Mouse (Mus musculus) heart, postnatal 14 days (tissue): ENCODE measurements around the gene Pbrm1. TPM values are rescaled to one million over a fixed set of nuclear protein-coding genes. Genes with fewer than 3 reads are reported as not detected.
A peak's percentile ranks its signal among the peaks of the same experiment; 100 is the strongest.

Experiments
- DNase-seq, 2 experiments: peaks; one replicate each; pipeline ENCODE4 v3.0.0; 2021 to 2022
- intact Hi-C: fragments of 180-260 bp; cut with DNase I; formaldehyde crosslinking; loops from one replicate; pipeline ENCODE4 v1.15.1; 2025
- long read RNA-seq, 2 experiments: library from polyadenylated mRNA; stranded (forward); transcript quantifications; one replicate each; pipeline ENCODE4 v2.0.0; 2021
- total RNA-seq, 2 experiments: library from RNA; stranded (reverse); gene quantifications; 2 replicates each; pipeline ENCODE4 v1.2.3; 2021

Gene Pbrm1
- total RNA-seq: 10 to 100 TPM; 58.7 to 67.3 TPM
- long read RNA-seq, experiment 1, partial matches to known transcripts: 3 of 6 reads
- long read RNA-seq, experiment 1, other reads (novel, unspliced or antisense): 3 of 6 reads
- long read RNA-seq, experiment 2, partial matches to known transcripts: 8 of 12 reads
- long read RNA-seq, experiment 2, other reads (novel, unspliced or antisense): 4 of 12 reads

DNA sequence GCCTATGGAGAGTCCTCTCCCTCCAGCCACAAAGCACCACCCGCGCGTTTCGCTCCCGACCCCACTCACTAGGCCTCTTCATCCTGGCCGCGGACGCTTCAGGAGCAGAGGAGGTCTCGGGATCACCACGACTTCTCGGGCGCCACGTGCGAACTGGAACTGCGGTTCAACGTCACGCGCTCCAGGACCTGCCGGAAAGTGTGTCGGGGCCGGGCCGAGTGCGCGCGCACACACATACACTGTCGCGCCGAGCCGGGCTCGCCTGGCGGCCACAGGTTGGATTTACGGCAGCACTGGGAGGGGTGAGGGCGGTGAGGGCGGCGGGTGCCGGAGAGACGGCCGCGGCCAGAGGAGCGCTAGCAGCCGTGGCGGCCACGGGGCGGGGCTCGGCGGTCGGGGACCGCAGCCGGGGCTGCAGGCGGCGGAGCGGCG lies at the start of gene Pbrm1, which contains the start of gene Gnl3:
Gene Pbrm1 (plus strand): TSS at position 279 of the 432 bp plus-strand sequence.
Gene Gnl3 (minus strand): TSS at position 293 of the 432 bp plus-strand sequence.
- intact Hi-C loops: loop anchor here (2.0 kb wide), 1 partner anchor 18 kb away; the partner anchor contains the start of genes Glt8d1 and Spcs1
- peak; percentile 97 for DNase-seq

- intact Hi-C loops: no loop called here
- DNase-seq: peak; percentile 10 to 27
These were observed 44.7 kb upstream of the Pbrm1 start for GRCm38 (mm10) chr14:30974204-30974603.

DNA sequence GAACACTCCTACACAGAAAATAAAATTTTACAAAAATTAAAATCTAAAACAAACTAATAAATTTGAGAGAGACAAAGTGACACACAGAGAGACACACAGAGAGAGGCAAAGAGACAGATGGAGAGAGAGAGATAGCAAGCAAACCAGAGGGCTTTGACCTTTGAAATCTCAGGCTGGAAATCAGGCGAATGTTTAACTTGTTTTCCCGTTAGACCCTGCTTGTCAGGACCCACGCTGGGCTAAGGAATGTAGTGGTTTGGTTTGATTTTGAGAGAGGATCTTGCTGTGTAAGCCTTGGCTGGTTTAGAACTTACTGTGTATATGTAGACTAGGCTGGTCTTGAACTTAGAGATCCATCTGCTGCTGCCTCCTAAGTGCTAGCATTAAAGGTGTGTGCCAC lies 42.7 kb upstream of the Pbrm1 start:
- no peak for DNase-seq
- intact Hi-C loops: no loop called here

DNA sequence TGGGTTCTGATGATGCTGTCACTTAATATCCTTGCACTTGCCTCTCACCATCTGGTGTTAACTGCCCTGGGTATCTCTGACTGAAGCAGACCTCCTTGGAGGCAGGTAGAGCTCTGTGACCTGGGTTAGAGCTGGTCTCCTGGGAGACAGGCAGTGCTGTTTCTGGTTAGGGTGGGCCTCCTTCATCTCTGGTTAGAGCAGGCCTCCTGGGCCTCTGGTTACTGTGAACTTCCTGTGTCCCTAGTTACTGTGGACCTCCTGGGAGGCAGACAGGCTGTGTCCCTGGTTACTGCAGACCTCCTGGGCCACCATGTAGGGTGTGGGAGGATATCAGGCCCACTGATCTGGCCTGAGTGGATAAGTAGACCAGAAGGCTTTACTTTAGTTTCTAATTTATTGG lies 22.5 kb upstream of the Pbrm1 start:
- intact Hi-C loops: no loop called here
- DNase-seq: no peak

- intact Hi-C loops: loop anchor here (2.0 kb wide), 2 partner anchors 18 to 50 kb away; partner anchors contain the start of genes Gnl3, Nek4 and Pbrm1
- DNase-seq: no peak
These were observed 18.6 kb upstream of the Pbrm1 start for GRCm38 (mm10) chr14:31000356-31000755.

GRCm38 (mm10) chr14:31000816-31001306 lies 18.1 kb upstream of the Pbrm1 start:
- intact Hi-C loops: loop anchor here (2.0 kb wide), 2 partner anchors 18 to 50 kb away; partner anchors contain the start of genes Gnl3, Nek4 and Pbrm1
- DNase-seq: no peak

DNA sequence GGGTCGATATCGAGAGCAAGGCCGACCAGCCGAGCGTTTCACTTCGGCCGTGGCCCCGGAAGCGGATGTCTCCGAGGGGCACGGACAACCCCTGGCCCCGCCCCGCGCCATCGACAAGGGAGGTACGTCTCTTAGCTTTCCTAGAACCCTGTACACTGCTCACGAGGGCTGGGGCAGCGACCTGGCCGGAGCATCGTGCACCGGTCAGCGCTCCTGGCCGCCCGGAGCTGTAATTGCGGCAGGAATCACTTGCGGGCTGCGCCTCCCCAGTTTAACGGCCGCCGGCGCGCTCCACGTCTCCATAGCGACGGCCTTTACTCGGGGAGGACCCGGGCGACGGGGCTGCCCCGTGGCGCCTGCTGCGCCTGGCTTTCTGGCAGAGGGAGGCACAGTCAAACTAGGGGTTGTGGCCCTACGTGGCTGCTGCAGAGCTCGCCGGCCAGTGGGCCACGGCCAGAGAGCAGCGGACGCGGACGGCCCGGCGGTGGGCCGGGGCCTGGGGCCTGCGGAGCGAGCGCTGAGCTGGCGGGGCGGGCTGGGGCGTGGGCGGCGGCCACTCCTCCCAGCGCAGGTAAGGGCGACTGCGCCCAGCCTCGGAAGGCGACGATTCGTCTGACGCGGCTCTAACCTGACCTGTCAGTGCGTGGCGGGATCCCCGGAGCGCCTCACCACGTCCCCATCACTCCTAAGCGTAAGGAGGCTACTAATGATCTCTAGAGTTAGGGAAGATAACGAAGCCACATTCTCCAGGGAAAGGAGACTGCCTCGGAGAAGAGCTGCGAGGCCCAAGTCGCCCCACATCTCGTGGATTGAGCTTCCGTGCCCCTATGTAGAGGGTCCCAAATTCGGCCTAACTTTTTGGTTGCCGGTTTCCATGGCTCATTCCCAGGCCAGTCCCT lies 17.4 kb upstream of the Pbrm1 start, which contains the start of the genes Glt8d1 and Spcs1:
Gene Glt8d1 (plus strand): TSS at position 94 of the 899 bp plus-strand sequence.
Gene Spcs1 (minus strand): TSS at position 366 of the 899 bp plus-strand sequence.
- intact Hi-C loops: loop anchor here (2.0 kb wide), 2 partner anchors 17 to 51 kb away; partner anchors contain the start of genes Gnl3, Nek4 and Pbrm1
- peak; percentile 87 to 88 for DNase-seq

DNA sequence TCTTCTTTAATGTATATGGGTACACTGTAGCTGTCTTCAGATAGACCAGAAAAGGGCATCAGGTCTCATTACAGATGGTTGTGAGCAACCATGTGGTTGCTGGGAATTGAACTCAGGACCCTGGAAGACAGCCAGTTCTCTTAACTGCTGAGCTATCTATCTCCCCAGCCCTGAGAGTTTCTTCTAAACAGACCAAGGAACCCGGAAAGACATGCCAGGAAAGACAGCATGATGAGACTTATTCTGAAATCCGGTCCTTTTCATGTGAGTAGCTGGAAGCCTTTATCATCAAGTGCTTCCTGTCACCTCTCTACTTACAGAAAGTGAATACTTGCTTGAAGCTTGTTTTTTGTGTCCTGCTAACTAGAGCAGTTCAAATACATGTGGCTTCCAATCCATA lies 14.4 kb upstream of the Pbrm1 start:
- DNase-seq: no peak
- intact Hi-C loops: no loop called here

DNA sequence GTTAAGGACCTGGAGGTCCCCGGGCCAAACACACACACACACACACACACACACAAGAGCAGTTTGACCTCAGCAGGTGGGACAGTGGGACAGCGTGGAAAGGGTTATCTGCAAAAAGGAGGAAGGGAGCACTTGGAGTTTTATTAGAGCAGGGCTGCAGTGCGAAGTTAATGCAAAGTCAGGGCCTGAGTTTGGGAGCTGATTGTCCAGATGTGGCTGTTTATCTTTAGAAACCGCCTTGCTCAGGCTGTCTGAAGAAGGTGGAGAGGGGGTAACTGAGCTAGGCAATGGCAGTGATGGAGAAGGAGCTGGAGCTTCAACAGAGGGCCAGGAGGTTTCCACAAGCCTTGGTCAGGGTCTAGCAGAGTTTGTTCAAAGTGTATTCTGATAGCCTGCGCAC lies 12.2 kb upstream of the Pbrm1 start:
- intact Hi-C loops: no loop called here
- DNase-seq: no peak

DNA sequence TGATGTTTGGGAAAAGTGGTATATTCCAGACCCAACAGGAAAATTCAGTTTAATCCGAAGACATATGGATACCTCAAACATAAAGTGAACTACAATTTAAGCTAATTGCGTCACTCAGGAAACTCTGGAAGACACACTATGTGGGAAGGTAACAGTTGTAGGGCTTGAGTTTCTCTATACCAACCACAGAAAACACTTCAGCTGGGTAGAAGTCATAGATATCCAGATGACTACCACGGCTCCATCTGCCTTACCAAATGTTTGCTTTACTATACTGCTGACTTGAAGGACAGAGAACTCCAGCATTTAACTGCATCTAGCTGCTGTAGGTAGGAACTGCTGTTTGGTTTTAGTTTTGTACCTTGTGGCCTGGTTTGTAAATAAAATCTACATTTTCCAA lies 7.3 kb upstream of the Pbrm1 start:
- intact Hi-C loops: no loop called here
- DNase-seq: no peak

DNA sequence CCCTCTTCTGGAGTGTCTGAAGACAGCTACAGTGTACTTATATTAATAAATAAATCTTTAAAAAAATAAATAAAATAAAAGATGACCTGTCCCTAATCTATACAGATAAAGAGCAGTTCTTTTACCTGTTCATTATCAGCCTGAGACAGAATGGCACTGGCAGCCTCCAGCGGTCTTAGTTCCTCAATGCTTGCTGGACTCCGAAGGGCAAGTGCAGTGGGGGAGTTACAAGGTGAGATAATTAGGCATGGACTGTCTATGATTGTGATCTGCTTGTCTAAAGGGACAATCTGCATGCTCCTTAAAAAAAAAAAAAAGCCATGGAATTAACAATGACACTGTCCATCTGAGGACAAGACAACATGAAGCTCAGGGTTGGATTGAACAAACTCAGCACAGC lies 5.0 kb upstream of the Pbrm1 start:
- DNase-seq: no peak
- intact Hi-C loops: no loop called here

DNA sequence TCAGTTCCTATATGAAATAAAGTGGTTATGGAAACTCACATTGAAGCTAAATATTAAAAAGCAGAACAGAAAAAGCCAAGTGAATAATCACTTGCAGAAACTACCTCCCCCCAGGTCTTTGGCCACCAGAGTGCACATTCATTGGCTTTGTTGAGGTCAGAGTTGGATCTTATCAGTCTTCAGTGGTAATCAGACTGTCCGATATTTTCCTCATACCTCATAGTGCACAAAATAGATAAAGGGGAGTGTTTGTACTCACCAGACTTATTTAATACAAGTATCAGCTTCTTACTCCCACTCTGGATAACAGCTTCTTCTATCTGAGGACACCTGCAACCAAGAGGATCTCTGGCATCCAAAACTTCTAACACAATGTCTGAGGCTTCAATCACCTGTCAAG lies 2.9 kb upstream of the Pbrm1 start:
- intact Hi-C loops: no loop called here
- no peak for DNase-seq

DNA sequence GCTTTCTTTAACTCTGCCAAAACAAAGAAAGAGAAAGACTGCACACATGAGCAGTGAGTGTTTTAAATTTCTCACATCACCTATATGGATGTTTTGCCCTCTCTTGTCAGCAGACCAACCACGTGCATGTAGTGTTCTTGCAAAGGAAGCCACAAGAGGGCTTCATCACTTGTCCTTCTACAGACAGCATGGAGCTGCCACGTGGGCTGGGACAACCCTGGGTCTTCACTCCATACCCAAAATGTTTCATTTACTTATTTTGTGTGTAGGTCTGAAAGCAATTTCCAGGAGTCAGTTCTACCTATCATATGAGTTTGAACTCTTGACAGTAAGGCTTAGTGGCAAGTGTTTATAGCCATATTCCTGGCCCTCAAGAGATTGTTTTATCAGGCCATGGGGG lies 1.1 kb upstream of the Pbrm1 start:
- intact Hi-C loops: loop anchor here (2.0 kb wide), 1 partner anchor 17 kb away; the partner anchor contains the start of genes Glt8d1 and Spcs1
- DNase-seq: no peak

DNA sequence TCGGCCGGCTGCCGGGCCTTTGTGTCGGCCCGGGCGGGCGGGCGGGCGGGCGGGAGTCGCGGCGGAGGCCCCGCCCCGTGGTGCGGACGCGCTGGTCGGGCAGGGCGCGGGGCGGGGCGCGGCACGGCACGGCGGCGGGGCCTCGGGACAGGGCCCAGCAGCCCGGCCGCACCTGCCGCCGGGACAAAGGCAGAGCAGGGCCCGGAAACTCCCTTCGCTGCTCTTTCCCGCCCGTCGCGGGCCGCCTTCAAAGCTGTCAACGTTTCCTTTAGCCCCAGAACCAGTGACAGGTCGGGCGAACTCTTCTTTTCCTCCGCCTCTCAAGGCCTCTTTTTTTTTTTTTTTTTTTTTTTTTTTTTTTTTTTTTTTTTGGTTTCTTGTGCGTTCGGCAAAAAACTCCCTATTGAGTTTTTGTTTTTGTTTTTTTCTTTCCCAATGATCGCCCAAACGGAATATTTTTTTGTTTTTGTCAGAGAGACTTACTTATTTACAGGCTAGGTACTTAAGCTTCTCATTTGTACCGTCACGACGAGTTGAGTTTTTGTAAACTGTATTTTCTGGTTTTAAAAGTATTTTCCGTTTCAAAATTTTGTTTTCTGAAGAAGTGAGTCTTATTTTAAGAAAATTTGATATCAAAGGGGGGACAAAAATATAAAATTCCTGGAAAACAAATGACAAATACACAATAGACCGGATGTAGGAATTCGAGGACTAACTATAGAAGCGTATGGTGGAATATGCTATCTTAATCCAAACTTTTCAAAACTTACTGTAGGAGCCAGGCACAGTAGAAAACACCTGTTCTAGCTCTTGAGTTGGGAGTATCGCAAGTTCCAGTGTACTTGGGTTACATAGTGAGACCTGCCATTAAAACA lies 630 bp downstream of the Pbrm1 start:
- peak; percentile 83 to 90 for DNase-seq
- intact Hi-C loops: loop anchor here (2.0 kb wide), 1 partner anchor 19 kb away; the partner anchor contains the start of genes Glt8d1 and Spcs1

- no peak for DNase-seq
- intact Hi-C loops: no loop called here
These were observed 3.6 kb downstream of the Pbrm1 start for GRCm38 (mm10) chr14:31022579-31022978.

GRCm38 (mm10) chr14:31025785-31026184 lies 6.8 kb downstream of the Pbrm1 start:
- DNase-seq: no peak

GRCm38 (mm10) chr14:31045296-31045695 lies 26.4 kb downstream of the Pbrm1 start:
- intact Hi-C loops: no loop called here

More at GRCm38 (mm10) chr14:31025785-31026184, 6.8 kb downstream of the Pbrm1 start:
- intact Hi-C loops: no loop called here

DNA sequence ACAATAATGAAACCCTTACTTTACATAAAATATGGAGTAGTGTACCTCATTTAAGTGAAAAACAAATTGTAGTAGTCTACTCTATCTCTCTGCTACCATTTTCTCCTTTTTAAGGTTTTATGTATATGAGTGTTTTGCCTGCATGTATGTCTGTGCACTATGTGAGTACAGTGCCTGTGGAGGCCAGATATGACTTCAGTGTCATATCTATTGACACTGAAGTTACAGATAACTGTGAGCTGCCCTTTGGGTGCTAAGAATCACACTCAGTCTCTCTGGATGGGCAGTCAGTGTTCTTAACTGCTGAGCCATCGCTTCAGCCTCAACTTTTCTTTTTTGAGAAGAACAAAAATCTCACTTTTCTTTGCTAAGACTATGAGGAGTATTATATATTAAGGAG lies 26.9 kb downstream of the Pbrm1 start:
- no peak for DNase-seq
- intact Hi-C loops: no loop called here

More at GRCm38 (mm10) chr14:31045296-31045695, 26.4 kb downstream of the Pbrm1 start:
- no peak for DNase-seq

DNA sequence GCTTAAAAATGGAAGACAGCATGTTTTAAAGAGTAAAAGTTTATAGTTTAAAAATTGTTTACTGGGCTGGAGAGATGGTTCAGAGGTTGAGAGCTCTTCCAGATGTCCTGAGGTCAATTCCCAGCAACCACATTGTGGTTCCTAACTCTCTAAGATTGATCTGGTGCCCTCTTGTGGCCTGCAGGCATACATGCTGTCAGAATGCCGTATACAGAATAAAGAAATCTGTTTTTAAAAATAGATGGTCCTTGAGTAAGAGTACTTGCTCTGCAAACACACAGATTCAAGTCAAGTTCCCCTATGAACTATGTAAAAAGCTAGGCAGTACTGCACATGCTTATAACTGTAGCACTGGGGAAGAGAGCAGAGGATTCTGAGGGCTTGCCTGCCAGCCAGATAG lies 43.3 kb downstream of the Pbrm1 start:
- intact Hi-C loops: no loop called here
- DNase-seq: peak in 1 of 2 experiments; percentile 22
